Mouse (Mus musculus): ENCODE measurements around the gene Syngr1. TPM values are rescaled to one million over a fixed set of nuclear protein-coding genes. Genes with fewer than 3 reads are reported as not detected.

The Syngr1 gene
- polyA plus RNA-seq, 1 experiment from 2014 or later = 8.1 TPM

- Histone ChIP-seq H3K36me3 (peaks cover 38% of the 10 kb centered on the region), H3K9ac (no peak overlapping the region), H3K9me3 (no peaks in the 10 kb centered on the region), H3K27me3 (no peaks in the 10 kb centered on the region), H3K4me1 (0 out of 2 replicates have a peak, but pooled peaks cover 3% of the 10 kb centered on the region), H3K4me2 (replicated peaks) (no peak overlapping the region), H3K27ac (no peak overlapping the region), H3K4me3 (no peak overlapping the region)
- WGBS = 96% methylated on average over 2 of the region's 2 CpGs
- ATAC-seq (ENCODE audit: insufficient number of reproducible peaks, insufficient read depth, low FRiP score, low TSS enrichment) = no peak
These were observed 49.2 kb downstream of the Syngr1 start for GRCm38 (mm10) chr15:80140302-80140701.

GRCm38 (mm10) chr15:80140878-80141277 is 49.7 kb downstream of the Syngr1 start:
- Histone ChIP-seq H3K27ac (no peak overlapping the region), H3K4me2 (replicated peaks) (no peak overlapping the region), H3K27me3 (no peaks in the 10 kb centered on the region), H3K9ac (no peak overlapping the region), H3K36me3 (peaks cover 38% of the 10 kb centered on the region), H3K9me3 (no peaks in the 10 kb centered on the region), H3K4me1 (0 out of 2 replicates have a peak, but pooled peaks cover 3% of the 10 kb centered on the region), H3K4me3 (no peak overlapping the region)
- ATAC-seq (ENCODE audit: insufficient number of reproducible peaks, insufficient read depth, low FRiP score, low TSS enrichment) = no peak
- WGBS = 97% methylated on average over 3 of the region's 3 CpGs

- Histone ChIP-seq H3K4me3 (no peak overlapping the region), H3K36me3 (peaks cover 38% of the 10 kb centered on the region), H3K9ac (no peak overlapping the region), H3K4me1 (0 out of 2 replicates have a peak, but pooled peaks cover 7% of the 10 kb centered on the region), H3K9me3 (no peaks in the 10 kb centered on the region), H3K4me2 (replicated peaks) (no peak overlapping the region), H3K27me3 (no peaks in the 10 kb centered on the region), H3K27ac (no peak overlapping the region)
- ATAC-seq (ENCODE audit: insufficient number of reproducible peaks, insufficient read depth, low FRiP score, low TSS enrichment) = no peak
- 93% methylated on average over 3 of the region's 3 CpGs for WGBS
These were observed 51.0 kb downstream of the Syngr1 start for GRCm38 (mm10) chr15:80142130-80142529.

- 95% methylated on average over 6 of the region's 6 CpGs for WGBS
- Histone ChIP-seq H3K9me3 (no peaks in the 10 kb centered on the region), H3K9ac (no peak overlapping the region), H3K27ac (no peak overlapping the region), H3K4me2 (replicated peaks) (no peak overlapping the region), H3K27me3 (no peaks in the 10 kb centered on the region), H3K36me3 (peaks cover 44% of the 10 kb centered on the region), H3K4me3 (no peak overlapping the region), H3K4me1 (peaks cover 4% of the 10 kb centered on the region; the same call in 1 of the 2 replicates)
- no peak for ATAC-seq (ENCODE audit: insufficient number of reproducible peaks, insufficient read depth, low FRiP score, low TSS enrichment)
These were observed 52.6 kb downstream of the Syngr1 start for GRCm38 (mm10) chr15:80143760-80144159.

DNA sequence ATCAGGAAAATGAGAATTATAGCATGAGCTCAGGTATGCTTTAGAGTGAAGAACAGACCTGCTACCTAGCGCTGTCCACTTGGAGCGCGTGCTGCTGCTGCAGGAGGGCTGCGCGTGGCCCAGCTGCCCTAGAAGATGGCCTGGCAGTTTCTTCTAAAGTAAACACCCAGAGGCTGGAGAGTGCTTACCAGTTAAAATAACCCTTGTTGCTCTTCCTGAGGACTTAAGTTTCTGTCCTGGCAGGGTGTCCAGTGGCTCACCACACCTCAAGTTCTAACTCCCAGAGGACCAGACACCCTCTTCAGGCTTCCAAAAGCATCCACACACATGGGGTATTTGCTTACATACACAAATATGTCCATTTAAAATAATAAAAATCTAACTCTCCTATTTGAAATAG is 54.3 kb downstream of the Syngr1 start:
- H3K36me3 ChIP-seq = peaks cover 56% of the 10 kb centered on the region
- H3K9me3 ChIP-seq = no peaks in the 10 kb centered on the region
- H3K4me1 ChIP-seq = peaks cover 4% of the 10 kb centered on the region; the same call in 1 of the 2 replicates
- H3K27me3 ChIP-seq = no peaks in the 10 kb centered on the region
- H3K4me2 ChIP-seq (replicated peaks) = no peak overlapping the region
- WGBS = 89% methylated on average over 5 of the region's 5 CpGs
- no peak overlapping the region for H3K27ac ChIP-seq
- no peak for ATAC-seq (ENCODE audit: insufficient number of reproducible peaks, insufficient read depth, low FRiP score, low TSS enrichment)
- no peak overlapping the region for H3K4me3 ChIP-seq
- H3K9ac ChIP-seq = no peak overlapping the region

DNA sequence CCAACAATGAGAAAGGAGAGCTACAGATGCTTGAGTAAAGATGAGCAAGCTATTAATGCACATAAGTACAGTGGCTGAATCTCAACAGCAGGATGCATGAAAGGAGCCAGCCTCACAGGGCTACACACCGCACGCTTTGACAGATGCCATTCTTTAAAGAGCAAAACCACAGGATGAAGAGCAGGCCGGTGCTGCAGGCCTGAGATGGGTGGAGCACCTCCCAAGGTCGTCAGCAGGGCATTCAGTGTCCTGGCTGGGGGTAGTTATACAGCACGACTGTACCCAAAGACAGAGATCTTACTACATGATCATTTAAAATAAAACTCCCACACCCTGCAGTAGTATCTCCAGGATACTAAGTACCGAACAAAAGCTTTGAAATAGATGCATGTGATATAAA is 55.0 kb downstream of the Syngr1 start:
- H3K9ac ChIP-seq = no peak overlapping the region
- WGBS = 70% methylated on average over 6 of the region's 6 CpGs
- H3K4me3 ChIP-seq = no peak overlapping the region
- H3K27me3 ChIP-seq = no peaks in the 10 kb centered on the region
- H3K36me3 ChIP-seq = peaks cover 56% of the 10 kb centered on the region
- H3K4me1 ChIP-seq = peaks cover 4% of the 10 kb centered on the region; the same call in 1 of the 2 replicates
- no peak for ATAC-seq (ENCODE audit: insufficient number of reproducible peaks, insufficient read depth, low FRiP score, low TSS enrichment)
- H3K9me3 ChIP-seq = no peaks in the 10 kb centered on the region
- peak overlapping the region; percentile 55; the same call in 1 of the 2 replicates for H3K27ac ChIP-seq
- H3K4me2 ChIP-seq (replicated peaks) = no peak overlapping the region

DNA sequence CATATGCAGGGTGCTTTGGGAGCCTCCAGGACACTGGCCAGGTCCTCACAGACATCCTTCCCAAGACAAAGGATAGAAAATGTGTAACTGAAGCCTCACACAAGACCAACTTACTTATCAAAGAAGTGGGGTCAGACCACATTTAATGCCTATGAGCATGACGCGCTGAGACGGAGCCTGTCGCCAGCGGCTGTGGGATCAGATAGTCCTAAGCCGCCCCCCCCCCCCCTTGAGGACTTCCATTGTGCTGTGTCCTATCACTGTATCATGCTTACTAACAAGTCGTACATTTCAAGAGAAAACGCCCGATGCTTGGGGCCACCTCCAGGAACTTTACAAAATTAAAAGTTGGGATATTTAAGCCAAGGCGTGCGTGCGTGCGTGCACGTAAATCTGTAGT is 56.0 kb downstream of the Syngr1 start:
- 89% methylated on average over 14 of the region's 14 CpGs for WGBS
- no peaks in the 10 kb centered on the region for H3K9me3 ChIP-seq
- H3K4me3 ChIP-seq = no peak overlapping the region
- no peak overlapping the region for H3K4me2 ChIP-seq (replicated peaks)
- H3K9ac ChIP-seq = no peak overlapping the region
- H3K4me1 ChIP-seq = peaks cover 4% of the 10 kb centered on the region; the same call in 1 of the 2 replicates
- H3K36me3 ChIP-seq = peaks cover 51% of the 10 kb centered on the region
- H3K27ac ChIP-seq = no peak overlapping the region
- ATAC-seq (ENCODE audit: insufficient number of reproducible peaks, insufficient read depth, low FRiP score, low TSS enrichment) = no peak
- H3K27me3 ChIP-seq = no peaks in the 10 kb centered on the region

- Histone ChIP-seq H3K4me1 (peaks cover 4% of the 10 kb centered on the region; the same call in 1 of the 2 replicates), H3K36me3 (peaks cover 51% of the 10 kb centered on the region), H3K9ac (no peak overlapping the region), H3K9me3 (no peaks in the 10 kb centered on the region), H3K27ac (no peak overlapping the region), H3K27me3 (no peaks in the 10 kb centered on the region), H3K4me2 (replicated peaks) (no peak overlapping the region), H3K4me3 (no peak overlapping the region)
- no peak for ATAC-seq (ENCODE audit: insufficient number of reproducible peaks, insufficient read depth, low FRiP score, low TSS enrichment)
- 81% methylated on average over 5 of the region's 5 CpGs for WGBS
These were observed 56.4 kb downstream of the Syngr1 start for GRCm38 (mm10) chr15:80147511-80147910.

DNA sequence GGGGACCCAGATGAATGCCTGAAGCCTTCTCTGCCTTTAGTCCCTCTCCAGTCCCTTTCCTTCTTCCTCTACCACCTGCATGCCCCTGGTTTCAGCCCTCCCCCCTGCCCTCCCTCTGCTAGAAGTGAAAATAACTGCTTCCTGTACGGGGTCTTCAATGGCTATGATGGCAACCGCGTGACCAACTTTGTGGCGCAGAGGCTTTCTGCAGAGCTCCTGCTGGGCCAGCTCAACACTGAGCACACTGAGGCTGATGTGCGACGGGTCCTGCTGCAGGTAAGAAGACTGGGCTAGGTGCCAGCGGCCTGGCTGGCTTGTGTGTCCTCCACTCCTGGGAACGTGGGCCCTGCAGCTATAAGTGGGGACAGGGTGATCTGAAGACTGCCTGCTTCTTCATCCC is 57.4 kb downstream of the Syngr1 start:
- no peak overlapping the region for H3K4me2 ChIP-seq (replicated peaks)
- H3K4me3 ChIP-seq = no peak overlapping the region
- no peaks in the 10 kb centered on the region for H3K9me3 ChIP-seq
- H3K9ac ChIP-seq = no peak overlapping the region
- H3K27me3 ChIP-seq = no peaks in the 10 kb centered on the region
- H3K36me3 ChIP-seq = peaks cover 56% of the 10 kb centered on the region
- 95% methylated on average over 8 of the region's 8 CpGs for WGBS
- peaks cover 4% of the 10 kb centered on the region; the same call in 1 of the 2 replicates for H3K4me1 ChIP-seq
- no peak for ATAC-seq (ENCODE audit: insufficient number of reproducible peaks, insufficient read depth, low FRiP score, low TSS enrichment)
- H3K27ac ChIP-seq = no peak overlapping the region

DNA sequence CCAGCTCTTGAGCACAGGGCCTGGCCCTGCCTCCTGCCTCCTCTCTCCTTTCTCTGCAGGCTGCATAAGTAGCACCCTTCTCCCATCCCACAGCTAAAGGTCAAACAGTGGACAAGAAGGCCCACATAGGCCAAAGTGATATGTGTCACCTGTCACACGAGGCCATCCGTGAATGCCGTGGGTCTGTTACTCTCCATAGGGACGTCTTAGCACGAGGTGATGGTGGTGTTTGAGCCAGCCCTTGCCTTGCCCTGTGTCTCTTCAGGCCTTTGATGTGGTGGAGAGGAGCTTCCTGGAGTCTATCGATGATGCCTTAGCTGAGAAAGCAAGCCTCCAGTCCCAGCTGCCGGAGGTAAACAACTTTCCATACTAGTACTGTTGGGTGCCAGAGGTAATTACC is 58.4 kb downstream of the Syngr1 start:
- H3K9me3 ChIP-seq = no peaks in the 10 kb centered on the region
- peaks cover 57% of the 10 kb centered on the region for H3K36me3 ChIP-seq
- H3K27me3 ChIP-seq = no peaks in the 10 kb centered on the region
- H3K4me1 ChIP-seq = peaks cover 4% of the 10 kb centered on the region; the same call in 1 of the 2 replicates
- H3K27ac ChIP-seq = no peak overlapping the region
- no peak overlapping the region for H3K4me3 ChIP-seq
- no peak for ATAC-seq (ENCODE audit: insufficient number of reproducible peaks, insufficient read depth, low FRiP score, low TSS enrichment)
- H3K4me2 ChIP-seq (replicated peaks) = no peak overlapping the region
- no peak overlapping the region for H3K9ac ChIP-seq
- 95% methylated on average over 7 of the region's 7 CpGs for WGBS

- no peaks in the 10 kb centered on the region for H3K27me3 ChIP-seq
- 86% methylated on average over 10 of the region's 10 CpGs for WGBS
- no peak overlapping the region; the same call in 1 of the 2 replicates for H3K9ac ChIP-seq
- H3K36me3 ChIP-seq = peaks cover 84% of the 10 kb centered on the region
- H3K4me2 ChIP-seq (replicated peaks) = no peak overlapping the region
- no peak overlapping the region for H3K4me3 ChIP-seq
- no peak for ATAC-seq (ENCODE audit: insufficient number of reproducible peaks, insufficient read depth, low FRiP score, low TSS enrichment)
- 0 out of 2 replicates have a peak overlapping the region, but pooled peaks have one; percentile 30 for H3K27ac ChIP-seq
- H3K4me1 ChIP-seq = peaks cover 2% of the 10 kb centered on the region; the same call in 1 of the 2 replicates
- H3K9me3 ChIP-seq = no peaks in the 10 kb centered on the region
These were observed 61.5 kb downstream of the Syngr1 start for GRCm38 (mm10) chr15:80152663-80153062.

GRCm38 (mm10) chr15:80153757-80154156 is 62.6 kb downstream of the Syngr1 start:
- Histone ChIP-seq H3K27me3 (no peaks in the 10 kb centered on the region), H3K4me1 (peaks cover 13% of the 10 kb centered on the region), H3K4me3 (no peak overlapping the region), H3K4me2 (replicated peaks) (no peak overlapping the region), H3K9ac (no peak overlapping the region), H3K36me3 (peaks cover 89% of the 10 kb centered on the region), H3K27ac (no peak overlapping the region), H3K9me3 (no peaks in the 10 kb centered on the region)
- WGBS = 87% methylated on average over 11 of the region's 11 CpGs
- 0 out of 2 replicates have a peak, but pooled peaks have one; percentile 2 for ATAC-seq (ENCODE audit: insufficient number of reproducible peaks, insufficient read depth, low FRiP score, low TSS enrichment)
